Mouse (Mus musculus): ENCODE results near the gene Rbx1. TPM values are rescaled to one million over a fixed set of nuclear protein-coding genes. Genes with fewer than 3 reads are reported as not detected.
"Not testable (repeated sequence)": the region's sequence is repeated elsewhere in the genome, so short reads cannot be mapped to it uniquely, and the experiment has no call there.

Rbx1 gene
- 100 to 1,000 TPM; 125 to 142 (median 132) TPM for total RNA-seq (2022)

- peak; percentile 97 to 99 for DNase-seq (ENCODE audit: low spot score in 2 of 2)
Measured at GRCm38 (mm10) chr15:81465901-81466737, at the start of gene Rbx1. Gene Rbx1 (plus strand): TSS chr15:81466296.

DNA sequence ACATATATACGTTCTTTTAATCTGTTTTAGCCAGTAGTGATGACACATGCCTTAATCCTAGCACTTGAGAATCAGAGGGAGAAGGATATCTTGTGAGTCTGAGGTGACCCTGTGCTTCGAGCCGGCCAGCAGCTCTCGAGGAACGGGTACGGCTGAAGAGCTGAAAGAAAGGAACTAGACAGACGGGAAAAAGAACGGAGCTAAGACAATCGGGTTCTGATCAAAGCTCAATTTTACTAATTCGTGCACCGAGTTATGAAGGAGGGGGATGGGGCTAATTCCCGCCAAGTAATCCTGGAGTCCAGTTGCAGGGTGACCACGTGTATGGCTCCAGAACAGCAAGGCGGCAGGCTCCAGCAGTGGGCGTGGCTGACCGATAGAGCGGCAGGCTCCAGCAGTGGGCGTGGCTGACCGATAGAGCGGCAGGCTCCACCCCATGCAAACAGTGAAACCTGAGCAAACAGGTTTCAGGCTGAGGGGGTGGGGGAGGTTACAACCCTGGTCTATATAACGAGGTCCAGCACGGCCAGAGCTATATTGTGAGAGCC is 49.3 kb upstream of the Rbx1 start:
- not testable (repeated sequence) for DNase-seq (ENCODE audit: low spot score in 2 of 2)

DNA sequence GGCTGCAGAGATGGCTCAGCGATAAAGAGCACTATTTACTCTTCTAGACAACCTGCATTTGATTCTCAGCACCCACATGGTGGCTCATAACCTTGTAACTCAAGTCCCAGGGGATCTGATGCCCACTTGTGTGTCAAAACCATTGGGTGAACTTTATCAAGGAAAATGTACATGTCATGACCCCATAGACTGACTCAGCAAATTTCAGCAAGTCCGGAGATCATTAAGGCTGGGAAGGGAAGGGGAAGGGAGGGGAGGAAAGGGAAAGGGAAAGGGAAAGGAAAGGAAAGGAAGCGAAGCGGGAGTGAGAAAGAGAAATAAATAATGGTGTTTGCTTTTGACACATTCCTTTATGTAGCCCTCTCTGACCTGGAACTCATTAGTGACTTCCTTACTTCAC is 48.0 kb upstream of the Rbx1 start:
- DNase-seq (ENCODE audit: low spot score in 2 of 2), result no peak

DNA sequence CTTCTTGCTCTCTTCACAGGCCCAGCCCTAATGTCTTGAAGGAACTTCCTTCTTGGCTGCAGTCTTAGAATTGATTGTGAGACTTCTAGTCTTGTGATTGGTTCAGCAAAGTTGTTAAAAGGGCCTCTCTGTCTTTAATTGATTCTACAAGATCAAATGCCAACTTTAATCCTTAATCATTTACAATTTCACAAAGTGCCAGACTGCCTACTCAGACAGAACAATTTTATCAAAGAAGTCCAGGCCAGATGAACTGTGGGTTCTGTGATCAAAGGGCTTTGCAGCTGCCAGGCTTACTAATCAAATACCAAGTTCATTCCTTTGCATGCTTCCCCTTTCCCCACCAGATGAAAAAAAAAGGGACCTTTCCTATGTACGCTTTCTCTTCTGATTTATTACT is 44.6 kb upstream of the Rbx1 start:
- no peak for DNase-seq (ENCODE audit: low spot score in 2 of 2)

- DNase-seq (ENCODE audit: low spot score in 2 of 2), result no peak
Measured at GRCm38 (mm10) chr15:81422156-81422681, 43.9 kb upstream of the Rbx1 start.

DNA sequence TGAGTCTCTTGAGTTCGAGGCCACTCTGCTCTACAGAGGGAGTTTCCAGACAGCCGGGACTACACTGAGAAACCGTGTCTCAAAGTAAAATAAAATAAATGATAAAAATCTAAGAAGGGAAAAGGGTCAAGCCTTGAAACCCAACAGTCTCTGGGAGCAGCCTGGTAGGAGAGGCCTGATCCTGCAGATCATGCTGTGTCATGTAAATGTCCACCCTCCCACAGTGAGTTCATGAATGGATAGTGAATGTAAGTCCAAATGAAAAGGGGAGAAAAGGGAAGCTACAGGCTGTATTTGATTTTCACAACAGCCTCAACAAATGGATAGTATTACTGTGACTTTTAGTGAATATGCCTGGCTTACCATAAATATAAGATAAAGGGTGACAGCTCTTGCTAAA is 40.8 kb upstream of the Rbx1 start:
- no peak for DNase-seq (ENCODE audit: low spot score in 2 of 2)

DNA sequence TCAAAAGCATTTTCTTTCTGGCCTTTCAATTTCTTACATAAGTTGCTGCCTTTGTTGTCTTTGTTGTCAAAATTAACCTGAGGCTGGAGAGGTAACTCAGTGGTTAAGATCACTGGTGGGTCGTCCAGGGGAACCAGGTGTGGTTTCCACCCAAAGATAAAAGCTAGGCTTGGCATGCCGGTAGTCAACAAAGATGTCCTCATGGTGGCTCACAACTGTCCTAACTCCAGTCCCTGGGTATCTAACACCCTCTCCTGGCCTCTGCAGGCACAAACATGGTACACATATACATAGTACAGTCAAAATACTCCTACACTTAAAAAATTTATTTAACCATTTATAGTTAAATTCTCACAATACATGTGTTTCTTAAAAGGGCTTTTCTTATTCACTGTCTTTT is 38.1 kb upstream of the Rbx1 start:
- DNase-seq (ENCODE audit: low spot score in 2 of 2), result no peak

GRCm38 (mm10) chr15:81431195-81431594 is 34.9 kb upstream of the Rbx1 start:
- no peak for DNase-seq (ENCODE audit: low spot score in 2 of 2)

DNA sequence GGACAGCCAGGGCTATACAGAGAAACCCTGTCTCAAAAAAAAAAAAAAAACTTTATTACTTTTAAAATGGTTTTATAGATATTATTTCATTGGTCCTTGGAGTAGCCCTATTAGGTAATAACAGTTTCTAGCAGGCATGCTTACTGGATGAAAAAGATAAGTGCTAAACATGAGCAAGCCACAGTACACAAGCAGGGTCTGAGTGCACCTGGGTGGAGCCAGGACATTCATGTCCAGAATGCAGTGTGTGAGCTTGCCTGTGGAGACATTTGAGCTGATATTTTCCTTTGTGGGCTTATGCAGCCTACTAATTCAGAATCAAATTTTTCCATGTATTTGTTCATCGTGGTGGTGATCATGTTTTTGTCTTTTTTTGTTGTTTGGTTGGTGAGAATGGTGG is 27.8 kb upstream of the Rbx1 start:
- DNase-seq (ENCODE audit: low spot score in 2 of 2), result no peak

GRCm38 (mm10) chr15:81439236-81439635 is 26.9 kb upstream of the Rbx1 start:
- DNase-seq (ENCODE audit: low spot score in 2 of 2), result no peak

DNA sequence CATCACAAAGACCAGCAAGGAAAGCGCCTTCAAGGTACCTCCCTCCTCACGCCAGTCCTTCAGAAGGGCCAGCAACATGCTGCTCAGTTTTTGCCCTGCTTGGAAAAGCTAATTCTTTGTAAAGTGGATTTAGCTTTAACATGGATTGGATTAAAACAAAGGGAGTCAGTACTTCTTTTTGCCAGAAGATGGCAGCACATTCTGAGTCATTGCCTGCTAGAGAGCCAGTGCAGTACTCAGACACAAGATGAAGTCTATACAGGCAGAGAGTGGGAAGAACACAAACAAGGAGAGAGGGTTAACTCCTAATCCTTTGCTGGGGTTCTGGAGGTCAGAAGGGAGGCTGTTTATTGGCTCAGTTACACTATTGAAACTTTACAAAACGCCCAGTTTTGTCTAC is 17.6 kb upstream of the Rbx1 start:
- DNase-seq (ENCODE audit: low spot score in 2 of 2), result peak in 1 of 2 experiments; percentile 26

GRCm38 (mm10) chr15:81461523-81461922 is 4.6 kb upstream of the Rbx1 start:
- no peak for DNase-seq (ENCODE audit: low spot score in 2 of 2)

GRCm38 (mm10) chr15:81465016-81465660 is 958 bp upstream of the Rbx1 start:
- DNase-seq (ENCODE audit: low spot score in 2 of 2), result no peak

DNA sequence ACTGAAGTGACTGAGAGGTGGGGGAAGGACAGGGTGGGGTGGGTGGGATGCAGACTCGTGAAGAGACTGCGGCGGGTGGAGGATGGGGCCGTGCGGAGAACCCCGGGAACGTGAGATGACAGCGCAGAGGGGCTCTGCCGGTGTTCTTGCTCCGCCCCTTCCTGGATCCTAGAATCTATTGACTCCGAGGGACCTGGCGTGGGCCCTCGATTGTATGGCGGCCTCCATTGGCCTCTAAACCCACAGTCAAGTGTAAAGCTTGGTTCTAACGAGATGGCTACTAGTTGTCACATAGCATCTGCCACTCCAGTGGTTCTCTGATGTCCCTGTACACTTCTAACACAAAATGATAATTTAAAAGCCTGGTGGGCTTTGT is 630 bp downstream of the Rbx1 start:
- DNase-seq (ENCODE audit: low spot score in 2 of 2), result no peak

- DNase-seq (ENCODE audit: low spot score in 2 of 2), result no peak
Measured at GRCm38 (mm10) chr15:81470735-81471134, 4.6 kb downstream of the Rbx1 start.

- no peak for DNase-seq (ENCODE audit: low spot score in 2 of 2)
Measured at GRCm38 (mm10) chr15:81472256-81472655, 6.2 kb downstream of the Rbx1 start.

- no peak for DNase-seq (ENCODE audit: low spot score in 2 of 2)
Measured at GRCm38 (mm10) chr15:81475654-81476053, 9.6 kb downstream of the Rbx1 start.

DNA sequence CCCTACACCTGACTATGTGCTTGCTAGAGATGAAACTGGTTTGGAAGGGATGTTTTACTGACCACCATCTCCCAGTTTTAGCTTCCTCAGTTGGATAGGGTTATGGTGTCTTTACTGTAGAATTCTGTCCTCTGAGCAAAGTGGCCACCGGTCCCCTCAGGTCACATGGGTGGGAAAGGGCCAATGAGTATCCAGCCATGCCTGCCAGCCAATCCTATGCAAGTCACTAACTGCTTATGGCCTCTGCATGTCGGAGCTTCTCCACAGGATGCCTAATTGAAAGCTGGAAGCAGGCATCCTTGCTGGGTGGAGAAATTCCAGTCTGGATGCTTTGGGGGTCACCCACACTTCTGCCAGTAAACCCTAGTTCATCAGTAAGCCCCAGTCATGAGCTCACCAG is 10.5 kb downstream of the Rbx1 start:
- no peak for DNase-seq (ENCODE audit: low spot score in 2 of 2)

GRCm38 (mm10) chr15:81479446-81480213 is 13.5 kb downstream of the Rbx1 start:
- peak in 1 of 2 experiments; percentile 6 for DNase-seq (ENCODE audit: low spot score in 2 of 2)

GRCm38 (mm10) chr15:81480284-81480683 is 14.2 kb downstream of the Rbx1 start:
- not testable (repeated sequence) for DNase-seq (ENCODE audit: low spot score in 2 of 2)

DNA sequence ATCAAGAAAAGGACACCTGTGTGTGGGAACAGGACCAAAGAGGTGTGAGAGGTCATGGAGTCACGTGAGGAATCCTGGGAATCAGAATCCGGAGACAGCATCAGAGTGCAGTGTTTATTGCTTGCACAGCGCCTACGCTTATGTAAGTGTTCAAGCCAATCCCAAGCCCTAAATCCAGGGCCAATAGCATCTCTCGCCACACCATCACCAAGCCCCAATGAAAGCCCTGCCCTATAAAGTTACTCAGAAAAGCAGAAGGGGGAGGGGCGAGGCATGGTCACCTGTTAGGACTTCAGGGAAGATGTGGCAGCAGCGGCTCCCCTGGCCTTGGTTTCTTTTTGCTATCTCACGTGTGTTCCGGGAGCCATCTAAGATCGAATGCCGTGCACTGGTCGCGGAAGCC is 14.9 kb downstream of the Rbx1 start:
- peak in 1 of 2 experiments; percentile 31 for DNase-seq (ENCODE audit: low spot score in 2 of 2)

- peak in 1 of 2 experiments; percentile 0 for DNase-seq (ENCODE audit: low spot score in 2 of 2)
Measured at GRCm38 (mm10) chr15:81482966-81483365, 16.9 kb downstream of the Rbx1 start.
